In the genomic region with DNA sequence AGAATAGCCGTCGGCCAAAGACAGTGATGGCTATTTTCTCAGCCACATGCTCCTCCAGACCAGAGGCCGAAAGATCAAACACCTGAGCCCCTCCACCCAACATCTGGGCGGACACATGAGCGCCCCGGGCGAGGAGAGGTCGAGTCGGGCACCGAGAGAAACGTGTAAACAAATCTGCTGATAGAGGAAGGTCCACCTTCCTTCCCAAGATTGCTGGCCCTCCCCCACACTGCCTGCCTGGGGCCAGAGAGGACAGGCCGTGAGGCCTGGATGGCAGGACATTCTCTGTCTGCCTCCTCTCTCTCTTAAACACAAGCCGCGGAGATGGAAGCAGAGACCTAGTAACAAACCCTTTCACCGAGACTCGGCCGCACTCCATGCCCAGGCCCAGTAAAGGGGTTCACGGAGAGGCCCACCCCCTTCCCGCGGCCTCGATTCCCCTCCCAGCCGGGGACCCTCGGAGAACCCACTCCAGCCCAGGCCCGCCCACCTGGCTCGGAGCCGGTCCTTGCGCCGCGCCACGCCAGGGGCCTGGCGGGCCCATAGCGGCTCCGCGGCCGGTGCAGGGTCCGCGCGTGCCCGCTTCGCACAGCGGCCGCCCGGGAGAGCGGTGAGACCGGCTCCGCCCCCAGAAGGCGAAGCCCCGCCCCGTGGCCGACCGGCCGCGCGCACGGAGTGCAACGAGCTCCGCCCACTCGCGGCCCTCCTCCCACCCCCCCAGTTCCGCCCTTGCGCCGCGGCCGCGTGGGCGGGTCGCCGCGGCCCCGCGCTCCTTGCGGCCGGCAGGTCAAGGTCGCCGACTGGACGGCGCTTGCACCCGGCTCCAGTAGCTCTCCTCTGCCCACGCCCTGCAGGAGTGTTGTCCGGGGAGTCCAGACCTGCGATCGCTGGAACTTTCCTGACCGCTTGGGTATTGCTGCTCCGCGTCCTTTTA, we compare ENCODE assay signal across 8 mouse cellular contexts. TPM values are rescaled to one million over a fixed set of nuclear protein-coding genes. Genes with fewer than 3 reads are reported as not detected.
DNase-seq lines count a peak whose midpoint lies in the region; ATAC-seq and TF ChIP-seq lines count a peak whose summit lies in the region.

No protein-coding gene starts in this region.

- peaks cover 14% of the 10 kb centered on the region for H3K4me1 ChIP-seq in cerebellum, adult 2 months (ENCODE audit: control insufficient read depth, insufficient read depth, low read length)
- peaks cover 31% of the 10 kb centered on the region for H3K4me1 ChIP-seq in forebrain, embryonic 16.5 days (replicated peaks; ENCODE audit: control insufficient read depth, insufficient read depth, low read length)
- peaks cover 24% of the 10 kb centered on the region for H3K4me1 ChIP-seq in lung, embryonic 16.5 days (replicated peaks; ENCODE audit: control insufficient read depth, insufficient read depth, low read length)
- peaks cover 12% of the 10 kb centered on the region for H3K4me1 ChIP-seq in thymus, adult 2 months (replicated peaks; ENCODE audit: control insufficient read depth, insufficient read depth, low read length)

- H3K27ac ChIP-seq in cerebellum, adult 2 months (ENCODE audit: insufficient read depth, low read length): peak overlapping the region; percentile 97
- H3K27ac ChIP-seq in forebrain, embryonic 16.5 days (ENCODE audit: low read length): peak overlapping the region; percentile 71
- peak overlapping the region; percentile 94 for H3K27ac ChIP-seq in lung, embryonic 16.5 days (ENCODE audit: low read length)
- H3K27ac ChIP-seq in thymus, adult 2 months (ENCODE audit: control insufficient read depth, insufficient read depth, low read length): peak overlapping the region; percentile 55

- peak overlapping the region; percentile 80 for H3K4me3 ChIP-seq in cerebellum, adult 2 months (replicated peaks; ENCODE audit: insufficient read depth, low read depth, low read length)
- H3K4me3 ChIP-seq in forebrain, embryonic 16.5 days (replicated peaks; ENCODE audit: low read length): peak overlapping the region; percentile 56
- H3K4me3 ChIP-seq in lung, embryonic 16.5 days (ENCODE audit: low read length): peak overlapping the region; percentile 97
- peak overlapping the region; percentile 60 for H3K4me3 ChIP-seq in thymus, adult 2 months (ENCODE audit: control insufficient read depth, insufficient read depth, low read length)

- H3K4me2 ChIP-seq in forebrain, embryonic 16.5 days (ENCODE audit: low read length): peak overlapping the region; percentile 90
- H3K4me2 ChIP-seq in lung, embryonic 16.5 days (ENCODE audit: low read depth, low read length): peak overlapping the region; percentile 95

- intact Hi-C loops in heart, postnatal 36 days (cut with DNase I): loop anchor here (1.0 kb wide), 2 partner anchors 87 to 91 kb away; no protein-coding TSS in a partner anchor

- peak; percentile 64 for ATAC-seq in forebrain, embryonic 16.5 days
- ATAC-seq in lung, embryonic 16.5 days (ENCODE audit: low read depth): peak; percentile 79

- under 1% methylated on average over 85 of the region's 85 CpGs for WGBS in cerebellum, adult 2 months
- whole genome bisulfite sequencing in forebrain, embryonic 16.5 days: 0% methylated on average over 74 of the region's 85 CpGs
- WGBS in lung, embryonic 16.5 days: under 1% methylated on average over 71 of the region's 85 CpGs
- under 1% methylated on average over 85 of the region's 85 CpGs for whole genome bisulfite sequencing in thymus, adult 2 months

- peak; percentile 77; the same call in 1 of the 2 replicates for TF ChIP-seq POLR2A in cerebellum, adult 2 months (IDR thresholded peaks at IDR 0.05; ENCODE audit: borderline replicate concordance, insufficient read depth, low read length)
- TF ChIP-seq POLR2A in thymus, adult 2 months (IDR thresholded peaks at IDR 0.05; ENCODE audit: control insufficient read depth, extremely low read depth, insufficient read depth, low read length, poor library complexity): 0 out of 2 replicates have a peak, but pooled peaks have one; percentile 11

- peaks cover 7% of the 10 kb centered on the region for H3K36me3 ChIP-seq in forebrain, embryonic 16.5 days (ENCODE audit: control insufficient read depth, insufficient read depth)
- H3K36me3 ChIP-seq in lung, embryonic 16.5 days (ENCODE audit: control insufficient read depth, insufficient read depth, low read length): peaks cover 18% of the 10 kb centered on the region
- no peaks in the 10 kb centered on the region for H3K36me3 ChIP-seq in thymus, adult 2 months (ENCODE audit: control insufficient read depth, insufficient read depth, low read length)

- DNase-seq in MN1 (ENCODE audit: low spot score): peak; percentile 93
- DNase-seq in cerebellum, adult 2 months: peak; percentile 93
- peak; percentile 94 to 96 for DNase-seq in heart, postnatal 36 days
- DNase-seq in layer of hippocampus, adult 9-11 months: peak; percentile 93
- peak; percentile 88 for DNase-seq in ovary, adult 18-20 months (ENCODE audit: low spot score)
- DNase-seq in thymus, adult 2 months: peak; percentile 92

- no peaks in the 10 kb centered on the region for H3K27me3 ChIP-seq in cerebellum, adult 2 months (ENCODE audit: control insufficient read depth, insufficient read depth, low read length)
- no peaks in the 10 kb centered on the region for H3K27me3 ChIP-seq in forebrain, embryonic 16.5 days (replicated peaks; ENCODE audit: control insufficient read depth, insufficient read depth, low read length)
- H3K27me3 ChIP-seq in lung, embryonic 16.5 days (ENCODE audit: control insufficient read depth, insufficient read depth, low read depth, low read length): no peaks in the 10 kb centered on the region
- H3K27me3 ChIP-seq in thymus, adult 2 months (ENCODE audit: control insufficient read depth, insufficient read depth, low read length): no peaks in the 10 kb centered on the region

- no peaks in the 10 kb centered on the region for H3K9me3 ChIP-seq in forebrain, embryonic 16.5 days (ENCODE audit: control insufficient read depth, low read length)
- no peaks in the 10 kb centered on the region for H3K9me3 ChIP-seq in lung, embryonic 16.5 days (ENCODE audit: control insufficient read depth, low read length)

- peak overlapping the region; percentile 74 for H3K9ac ChIP-seq in forebrain, embryonic 16.5 days (replicated peaks; ENCODE audit: low read depth, low read length)
- H3K9ac ChIP-seq in lung, embryonic 16.5 days (ENCODE audit: low read length): peak overlapping the region; percentile 95

- no peak for TF ChIP-seq CTCF in cerebellum, adult 2 months (IDR thresholded peaks at IDR 0.05; ENCODE audit: borderline replicate concordance, insufficient read depth, low read depth, low read length)
- peak; percentile 44; the same call in 1 of the 2 replicates for TF ChIP-seq CTCF in thymus, adult 2 months (IDR thresholded peaks at IDR 0.05; ENCODE audit: borderline replicate concordance, control insufficient read depth, extremely low read depth, insufficient read depth, low read length, poor library complexity)

RNA-seq across cellular contexts. Expression of a gene that starts 0.6 kb away (rescaled TPM):
- polyA plus RNA-seq in cerebellum, adult 2 months (2012; rRNA removed): 124 and 126 TPM in 2 replicates
- 134 and 143 TPM in 2 replicates for polyA plus RNA-seq in forebrain, embryonic 16.5 days (2015; fragmentation: Nextera tagmentation; extraction: Ambion mirVana)
- total RNA-seq in heart, postnatal 36 days (2021): 100 to 1,000 TPM; 174 to 183 TPM
- polyA plus RNA-seq in lung, embryonic 16.5 days (2015; fragmentation: Nextera tagmentation; extraction: Ambion mirVana): 234 and 252 TPM in 2 replicates
- 227 and 235 TPM in 2 replicates for polyA plus RNA-seq in thymus, adult 2 months (2012; rRNA removed)

RNA-seq across cellular contexts. Expression of a gene that starts 14.0 kb away (rescaled TPM):
- polyA plus RNA-seq in cerebellum, adult 2 months (2012; rRNA removed): 446 and 460 TPM in 2 replicates
- 129 and 156 TPM in 2 replicates for polyA plus RNA-seq in forebrain, embryonic 16.5 days (2015; fragmentation: Nextera tagmentation; extraction: Ambion mirVana)
- total RNA-seq in heart, postnatal 36 days (2021): under 1 TPM in 1 of 2 experiments, not detected in 1; 0.19 TPM
- 1.8 and 2.9 TPM in 2 replicates for polyA plus RNA-seq in lung, embryonic 16.5 days (2015; fragmentation: Nextera tagmentation; extraction: Ambion mirVana)
- polyA plus RNA-seq in thymus, adult 2 months (2012; rRNA removed): 7.9 and 8.1 TPM in 2 replicates

RNA-seq across cellular contexts. Expression of a gene that starts 22.9 kb away (rescaled TPM):
- 58.4 TPM in 2 replicates for polyA plus RNA-seq in cerebellum, adult 2 months (2012; rRNA removed)
- polyA plus RNA-seq in forebrain, embryonic 16.5 days (2015; fragmentation: Nextera tagmentation; extraction: Ambion mirVana): 68.0 and 72.8 TPM in 2 replicates
- 100 to 1,000 TPM; 113 to 122 TPM for total RNA-seq in heart, postnatal 36 days (2021)
- 195 and 201 TPM in 2 replicates for polyA plus RNA-seq in lung, embryonic 16.5 days (2015; fragmentation: Nextera tagmentation; extraction: Ambion mirVana)
- 151 and 160 TPM in 2 replicates for polyA plus RNA-seq in thymus, adult 2 months (2012; rRNA removed)

RNA-seq across cellular contexts. Expression of a gene that starts 40.3 kb away (rescaled TPM):
- 57.8 and 60.3 TPM in 2 replicates for polyA plus RNA-seq in cerebellum, adult 2 months (2012; rRNA removed)
- polyA plus RNA-seq in forebrain, embryonic 16.5 days (2015; fragmentation: Nextera tagmentation; extraction: Ambion mirVana): 16.1 and 17.8 TPM in 2 replicates
- total RNA-seq in heart, postnatal 36 days (2021): 1 to 10 TPM; 4.3 to 5.2 TPM
- 2.9 and 3.9 TPM in 2 replicates for polyA plus RNA-seq in lung, embryonic 16.5 days (2015; fragmentation: Nextera tagmentation; extraction: Ambion mirVana)
- polyA plus RNA-seq in thymus, adult 2 months (2012; rRNA removed): 2.6 and 4.7 TPM in 2 replicates

RNA-seq across cellular contexts. Expression of a gene that starts 41.2 kb away (rescaled TPM):
- 0.72 and 0.90 TPM in 2 replicates for polyA plus RNA-seq in cerebellum, adult 2 months (2012; rRNA removed)
- 2.0 and 2.9 TPM in 2 replicates for polyA plus RNA-seq in forebrain, embryonic 16.5 days (2015; fragmentation: Nextera tagmentation; extraction: Ambion mirVana)
- total RNA-seq in heart, postnatal 36 days (2021): 1 to 10 TPM; 2.1 to 7.8 TPM
- polyA plus RNA-seq in lung, embryonic 16.5 days (2015; fragmentation: Nextera tagmentation; extraction: Ambion mirVana): 8.9 and 18.2 TPM in 2 replicates
- polyA plus RNA-seq in thymus, adult 2 months (2012; rRNA removed): 0.11 and 0.34 TPM in 2 replicates

Comparison
In these comparisons a context has a peak if more than half of its experiments do, and no peak if none do; other contexts are left out.
1. Peak in every context shown above with its lines: DNase-seq, ATAC-seq, H3K4me3 ChIP-seq and H3K27ac ChIP-seq.
2. RNA of a gene that starts 14.0 kb away (polyA plus RNA-seq): 446 to 460 TPM in cerebellum, adult 2 months and 129 to 156 TPM in forebrain, embryonic 16.5 days; 7.9 to 8.1 TPM in thymus, adult 2 months and 1.8 to 2.9 TPM in lung, embryonic 16.5 days; every median in the first group is over 10 times any median in the second.